Mouse (Mus musculus) liver, postnatal 0 days (tissue): ENCODE data around the gene Slc24a4. TPM values are rescaled to one million over a fixed set of nuclear protein-coding genes. Genes with fewer than 3 reads are reported as not detected.
"Not testable (repeated sequence)": the region's sequence is repeated elsewhere in the genome, so short reads cannot be mapped to it uniquely, and the experiment has no call there.

Experiments used
- ATAC-seq: fragments of 200-750 bp; cut with Nextera tagmentation; 2 replicates; pipeline ENCODE4 v1.8.0; 2017; ENCODE audit warnings: mild to moderate bottlenecking, moderate library complexity
- DNase-seq: peaks from one replicate; pipeline ENCODE4 v3.0.0-alpha.2; 2016
- H3K27ac ChIP-seq: fragments of 300-500 bp; sonication (generic); 2 replicates; pipeline ENCODE4 v1.5.1; 2014; ENCODE audit warnings: antibody characterized with exemption, moderate library complexity, mild to moderate bottlenecking, low read depth
- H3K27me3 ChIP-seq: fragments of 300-500 bp; sonication (generic); 2 replicates; pipeline ENCODE4 v1.6.1; 2014; ENCODE audit warnings: low read length, control low read depth, mixed read lengths; ENCODE audit not compliant: insufficient read depth
- H3K36me3 ChIP-seq: fragments of 300-500 bp; sonication (generic); replicated peaks from 2 replicates; pipeline ENCODE4 v1.6.1; 2014; ENCODE audit warnings: mild to moderate bottlenecking, control low read depth, low read length, moderate library complexity, mixed read lengths; ENCODE audit not compliant: insufficient read depth
- H3K4me1 ChIP-seq: fragments of 300-500 bp; sonication (generic); 2 replicates; pipeline ENCODE4 v1.6.1; 2014; ENCODE audit warnings: antibody characterized with exemption, mild to moderate bottlenecking, control low read depth; ENCODE audit not compliant: insufficient read depth
- H3K4me2 ChIP-seq: fragments of 300-500 bp; sonication (generic); 2 replicates; pipeline ENCODE4 v1.6.1; 2014; ENCODE audit warnings: low read depth, mild to moderate bottlenecking, low read length, moderate library complexity, mixed read lengths
- H3K4me3 ChIP-seq: fragments of 300-500 bp; sonication (generic); 2 replicates; pipeline ENCODE4 v1.5.1; 2014; ENCODE audit warnings: low read depth, low read length
- H3K9ac ChIP-seq: fragments of 300-500 bp; sonication (generic); replicated peaks from 2 replicates; pipeline ENCODE4 v1.6.1; 2014; ENCODE audit warnings: mild to moderate bottlenecking, moderate library complexity
- H3K9me3 ChIP-seq: fragments of 300-500 bp; sonication (generic); 2 replicates; pipeline ENCODE4 v1.6.1; 2016; ENCODE audit warnings: mild to moderate bottlenecking, control low read depth, low read length, mixed read lengths
- CTCF ChIP-seq: sonication (generic); IDR thresholded peaks from 2 replicates; pipeline ENCODE4 v1.5.1; 2016; ENCODE audit warnings: antibody characterized with exemption, low read depth
- EP300 ChIP-seq: IDR thresholded peaks from 2 replicates; pipeline ENCODE4 v1.6.1; 2016; ENCODE audit warnings: antibody characterized with exemption, low read depth, mild to moderate bottlenecking
- WGBS: fragments of 180-500 bp; shearing (Covaris S2); extraction: QIAGEN DNeasy Blood & Tissue Kit; methylation state at CpG from one replicate; pipeline ENCODE4 v1.1.7; 2014; ENCODE audit not compliant: insufficient replicate concordance; 5-methylcytosine and 5-hydroxymethylcytosine counted together
- polyA plus RNA-seq: library from polyadenylated mRNA; unstranded; fragments of >200 nt; fragmentation: Nextera tagmentation; extraction: Ambion mirVana; gene quantifications from 2 replicates; pipeline ENCODE4 v1.2.1, GENCODE M21; 2015

The Slc24a4 gene
- polyA plus RNA-seq, 1 experiment from 2014 or later = 0.08 TPM

DNA sequence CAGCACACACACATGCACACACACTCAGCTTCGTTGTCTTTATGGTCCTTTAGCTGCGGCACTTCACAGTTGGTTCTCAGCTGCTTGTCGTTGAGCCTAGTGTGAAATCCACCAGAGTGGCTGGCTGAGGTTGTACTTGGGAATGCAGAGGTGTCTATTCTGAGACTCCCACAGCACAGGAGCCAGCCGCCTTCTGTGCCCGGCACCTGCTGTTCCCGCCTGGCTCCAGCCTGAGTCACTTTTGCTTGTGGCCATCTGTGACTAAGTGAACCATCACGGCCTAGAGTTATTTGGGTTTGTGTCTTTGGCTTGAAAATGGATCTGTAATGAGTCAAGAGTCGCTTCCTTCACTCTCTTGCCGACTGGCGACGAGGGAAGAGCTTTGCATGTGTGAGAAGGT is 62.3 kb downstream of the Slc24a4 start:
- WGBS = 75% methylated on average over 11 of the region's 11 CpGs

GRCm38 (mm10) chr12:102201516-102201915 is 73.0 kb downstream of the Slc24a4 start:
- Histone ChIP-seq H3K4me3 (no peak overlapping the region), H3K27me3 (no peaks in the 10 kb centered on the region), H3K36me3 (no peaks in the 10 kb centered on the region), H3K27ac (no peak overlapping the region), H3K9ac (no peak overlapping the region), H3K9me3 (no peaks in the 10 kb centered on the region), H3K4me2 (no peak overlapping the region), H3K4me1 (no peaks in the 10 kb centered on the region)
- ATAC-seq (no peak), DNase-seq (no peak)
- whole genome bisulfite sequencing = 64% methylated on average over 4 of the region's 4 CpGs
- TF ChIP-seq EP300 = no peak
- no peak for TF ChIP-seq CTCF

More for the DNA sequence above, 62.3 kb downstream of the Slc24a4 start:
- Histone ChIP-seq H3K9me3 (no peaks in the 10 kb centered on the region), H3K4me2 (no peak overlapping the region), H3K4me3 (no peak overlapping the region), H3K27me3 (no peaks in the 10 kb centered on the region), H3K36me3 (no peaks in the 10 kb centered on the region), H3K4me1 (no peaks in the 10 kb centered on the region), H3K27ac (no peak overlapping the region), H3K9ac (no peak overlapping the region)
- no peak for ATAC-seq
- DNase-seq = no peak
- TF ChIP-seq CTCF = no peak
- no peak for TF ChIP-seq EP300

DNA sequence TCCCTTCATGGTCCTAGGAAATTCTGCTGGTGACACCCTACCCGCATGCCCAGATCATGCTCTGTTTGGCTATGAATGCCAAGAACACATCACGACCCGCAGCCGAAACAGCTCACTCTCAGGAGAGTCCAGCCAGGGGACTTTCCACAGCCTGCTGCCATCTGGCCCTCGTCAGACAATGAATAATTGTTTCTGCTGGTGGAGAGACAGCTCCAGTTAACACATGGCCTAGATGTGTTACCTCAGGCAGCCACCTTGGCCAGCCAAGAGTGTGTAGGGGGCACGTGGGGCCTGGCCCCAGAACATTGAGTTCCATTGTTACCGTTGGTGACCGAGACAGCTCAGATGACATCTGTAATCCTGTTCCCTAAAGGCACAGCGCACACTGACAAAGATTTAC is 74.4 kb downstream of the Slc24a4 start:
- no peaks in the 10 kb centered on the region for H3K9me3 ChIP-seq
- no peak overlapping the region for H3K27ac ChIP-seq
- H3K27me3 ChIP-seq = no peaks in the 10 kb centered on the region
- H3K4me1 ChIP-seq = no peaks in the 10 kb centered on the region
- no peak overlapping the region for H3K9ac ChIP-seq
- ATAC-seq (no peak), DNase-seq (no peak)
- H3K4me2 ChIP-seq = no peak overlapping the region
- WGBS = 71% methylated on average over 9 of the region's 9 CpGs
- TF ChIP-seq CTCF = no peak
- TF ChIP-seq EP300 = no peak
- no peaks in the 10 kb centered on the region for H3K36me3 ChIP-seq
- no peak overlapping the region for H3K4me3 ChIP-seq

DNA sequence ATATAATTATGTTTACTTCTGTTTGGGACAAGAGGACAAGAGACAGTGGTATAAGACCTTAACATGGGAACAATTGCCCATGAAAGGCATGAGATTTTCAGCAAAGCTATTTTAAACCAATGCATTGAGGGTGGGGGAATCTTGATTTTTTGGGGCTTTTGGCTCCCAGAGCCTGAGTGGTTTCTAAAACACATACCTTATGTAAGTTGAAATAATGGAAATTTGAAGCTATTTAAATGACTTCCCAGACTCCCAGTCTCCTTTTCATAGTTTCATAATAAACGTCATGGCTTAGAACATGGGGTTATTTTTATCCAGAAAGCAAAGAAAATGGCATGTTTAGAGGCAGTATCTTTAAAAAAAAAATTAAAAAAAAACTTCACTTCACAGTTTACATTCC is 77.9 kb downstream of the Slc24a4 start:
- 57% methylated on average over 1 of the region's 1 CpGs for WGBS
- Histone ChIP-seq H3K9ac (no peak overlapping the region), H3K36me3 (no peaks in the 10 kb centered on the region), H3K27ac (no peak overlapping the region), H3K9me3 (no peaks in the 10 kb centered on the region), H3K4me1 (no peaks in the 10 kb centered on the region), H3K4me3 (no peak overlapping the region), H3K27me3 (no peaks in the 10 kb centered on the region), H3K4me2 (no peak overlapping the region)
- DNase-seq = no peak
- ATAC-seq = no peak
- TF ChIP-seq CTCF = no peak
- TF ChIP-seq EP300 = no peak

DNA sequence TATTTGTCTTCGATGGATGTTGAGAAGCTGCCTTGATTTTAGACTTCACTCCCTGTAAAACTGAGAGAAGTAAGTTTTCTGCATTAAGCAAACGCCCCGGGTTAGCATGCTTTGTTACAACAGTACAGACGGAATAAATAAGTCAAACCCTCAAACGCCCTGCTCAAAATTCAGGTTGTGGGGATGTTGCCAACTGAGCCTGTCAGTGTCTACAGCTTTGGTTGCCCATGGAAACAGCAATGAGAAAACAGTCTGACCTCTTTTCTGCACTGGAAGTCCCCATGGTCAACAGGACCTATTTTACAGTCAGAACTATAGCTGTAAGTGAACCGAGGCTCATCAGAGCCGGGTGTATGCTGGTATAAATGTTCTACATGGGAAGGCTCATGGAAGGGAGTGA is 78.7 kb downstream of the Slc24a4 start:
- H3K36me3 ChIP-seq = no peaks in the 10 kb centered on the region
- H3K9me3 ChIP-seq = no peaks in the 10 kb centered on the region
- DNase-seq (no peak), ATAC-seq (no peak)
- H3K27ac ChIP-seq = no peak overlapping the region
- H3K9ac ChIP-seq = no peak overlapping the region
- no peak overlapping the region for H3K4me2 ChIP-seq
- H3K4me1 ChIP-seq = no peaks in the 10 kb centered on the region
- H3K27me3 ChIP-seq = no peaks in the 10 kb centered on the region
- no peak for TF ChIP-seq EP300
- TF ChIP-seq CTCF = no peak
- WGBS = 85% methylated on average over 7 of the region's 7 CpGs
- H3K4me3 ChIP-seq = no peak overlapping the region

GRCm38 (mm10) chr12:102210801-102211200 is 82.3 kb downstream of the Slc24a4 start:
- no peak overlapping the region for H3K27ac ChIP-seq
- WGBS = 57% methylated on average over 2 of the region's 2 CpGs
- DNase-seq = no peak
- no peaks in the 10 kb centered on the region for H3K9me3 ChIP-seq
- no peaks in the 10 kb centered on the region for H3K27me3 ChIP-seq
- no peak for TF ChIP-seq EP300
- TF ChIP-seq CTCF = no peak
- no peaks in the 10 kb centered on the region for H3K4me1 ChIP-seq
- no peak overlapping the region for H3K4me2 ChIP-seq
- no peak overlapping the region for H3K9ac ChIP-seq
- ATAC-seq = no peak
- H3K36me3 ChIP-seq = no peaks in the 10 kb centered on the region
- H3K4me3 ChIP-seq = no peak overlapping the region

DNA sequence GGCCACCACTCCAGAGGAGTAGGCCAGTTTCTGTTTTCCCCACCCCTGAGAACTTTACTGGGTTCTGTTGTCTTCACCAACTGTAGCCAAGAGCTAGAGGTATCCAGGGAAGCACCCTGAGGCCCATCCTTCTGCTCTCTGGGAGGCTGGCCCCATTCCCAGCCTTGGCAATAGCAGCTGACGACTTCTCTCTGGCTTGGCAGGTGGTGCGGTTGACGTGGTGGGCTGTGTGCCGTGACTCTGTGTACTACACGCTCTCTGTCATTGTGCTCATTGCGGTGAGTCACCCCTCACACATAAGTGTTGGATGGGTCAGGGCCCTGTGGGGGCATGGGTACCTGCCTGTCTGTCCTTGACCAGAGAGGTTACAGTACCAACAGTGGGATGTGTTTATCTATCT is 94.9 kb downstream of the Slc24a4 start:
- H3K9ac ChIP-seq = no peak overlapping the region
- no peaks in the 10 kb centered on the region for H3K4me1 ChIP-seq
- H3K9me3 ChIP-seq = no peaks in the 10 kb centered on the region
- H3K4me2 ChIP-seq = no peak overlapping the region
- 86% methylated on average over 6 of the region's 6 CpGs for WGBS
- DNase-seq = no peak
- H3K36me3 ChIP-seq = no peaks in the 10 kb centered on the region
- no peak for ATAC-seq
- no peak for TF ChIP-seq CTCF
- TF ChIP-seq EP300 = no peak
- H3K27ac ChIP-seq = no peak overlapping the region
- H3K4me3 ChIP-seq = no peak overlapping the region
- no peaks in the 10 kb centered on the region for H3K27me3 ChIP-seq

DNA sequence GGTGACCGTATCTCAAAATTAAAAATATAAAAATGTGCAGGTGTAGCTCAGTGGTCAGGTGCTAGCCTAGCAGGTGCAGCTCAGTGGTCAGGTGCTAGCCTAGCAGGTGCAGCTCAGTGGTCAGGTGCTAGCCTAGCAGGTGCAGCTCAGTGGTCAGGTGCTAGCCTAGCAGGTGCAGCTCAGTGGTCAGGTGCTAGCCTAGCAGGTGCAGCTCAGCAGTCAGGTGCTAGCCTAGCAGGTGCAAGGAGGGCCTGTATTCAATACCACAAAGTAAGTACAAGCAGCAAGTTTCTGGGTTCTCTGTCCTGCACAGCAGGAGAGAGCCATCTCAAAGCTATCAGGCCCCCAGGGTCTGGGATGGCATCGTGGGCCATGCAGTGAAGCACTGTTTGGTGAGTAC is 95.6 kb downstream of the Slc24a4 start:
- not testable (repeated sequence) for H3K4me1 ChIP-seq, H3K9me3 ChIP-seq, H3K9ac ChIP-seq, ATAC-seq, H3K4me3 ChIP-seq, H3K36me3 ChIP-seq, H3K4me2 ChIP-seq, DNase-seq, H3K27me3 ChIP-seq, H3K27ac ChIP-seq
- WGBS = 67% methylated on average over 2 of the region's 2 CpGs
